Mouse (Mus musculus) frontal cortex, postnatal 14 days (tissue): ENCODE data around the gene Pnrc2.

Experiments used
- DNase-seq, 2 experiments: peaks; one replicate each; pipeline ENCODE4 v3.0.0; 2022; ENCODE audit warnings: low spot score in 2 of 2

Pnrc2 gene

DNA sequence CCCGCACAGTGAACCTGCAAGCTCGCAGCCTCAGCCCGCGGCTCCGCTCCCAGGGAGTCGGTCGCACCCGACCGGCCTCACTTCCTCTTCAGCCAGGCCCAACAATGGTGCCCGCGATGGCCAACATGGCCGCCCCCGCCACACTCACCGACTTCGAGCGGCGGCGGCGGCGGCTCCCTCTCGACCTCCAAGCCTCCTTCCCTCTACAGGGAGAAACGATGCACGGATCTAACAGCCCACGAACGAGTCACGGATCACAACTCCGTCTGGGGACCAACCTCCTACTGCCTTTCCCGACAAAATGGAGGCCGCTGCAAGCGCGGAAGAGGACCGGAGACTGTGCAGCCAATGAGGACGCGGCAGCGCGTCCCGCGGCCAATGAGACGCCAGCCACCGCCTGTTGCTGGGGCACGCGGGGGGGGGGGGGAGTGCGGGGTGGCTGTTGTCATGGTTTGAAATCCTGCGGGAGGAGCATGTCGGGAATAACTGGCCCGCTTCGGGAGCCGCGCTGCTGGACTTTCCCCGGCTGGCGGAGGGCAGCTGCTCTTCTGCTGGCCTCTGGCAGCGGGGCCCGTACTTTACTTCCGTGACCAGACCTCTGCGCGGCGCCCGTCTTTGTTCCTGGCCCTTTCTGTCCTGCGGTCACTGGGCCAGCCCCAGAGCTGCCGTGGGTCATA is at the start of gene Pnrc2:
TSS of gene Pnrc2 (minus strand) at position 325 of the 677 bp plus-strand sequence.
- peak; percentile 87 to 89 for DNase-seq

DNA sequence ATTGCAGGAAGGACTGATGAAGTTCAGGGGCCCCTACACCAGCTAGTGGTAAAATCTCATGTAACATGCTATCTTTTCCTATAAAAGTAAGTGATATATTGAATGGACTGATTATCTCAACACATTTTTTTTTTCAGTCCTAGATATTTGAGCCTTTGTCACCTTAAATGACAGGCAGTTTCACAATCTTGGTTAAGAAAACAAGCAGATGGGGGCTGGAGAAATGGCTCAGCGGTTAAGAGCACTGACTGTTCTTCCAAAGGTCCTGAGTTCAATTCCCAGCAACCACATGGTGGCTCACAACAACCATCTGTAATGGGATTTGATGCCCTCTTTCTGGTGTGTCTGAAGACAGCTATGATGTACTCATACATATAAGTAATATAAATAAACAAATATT is 48.5 kb upstream of the Pnrc2 start:
- no peak for DNase-seq

DNA sequence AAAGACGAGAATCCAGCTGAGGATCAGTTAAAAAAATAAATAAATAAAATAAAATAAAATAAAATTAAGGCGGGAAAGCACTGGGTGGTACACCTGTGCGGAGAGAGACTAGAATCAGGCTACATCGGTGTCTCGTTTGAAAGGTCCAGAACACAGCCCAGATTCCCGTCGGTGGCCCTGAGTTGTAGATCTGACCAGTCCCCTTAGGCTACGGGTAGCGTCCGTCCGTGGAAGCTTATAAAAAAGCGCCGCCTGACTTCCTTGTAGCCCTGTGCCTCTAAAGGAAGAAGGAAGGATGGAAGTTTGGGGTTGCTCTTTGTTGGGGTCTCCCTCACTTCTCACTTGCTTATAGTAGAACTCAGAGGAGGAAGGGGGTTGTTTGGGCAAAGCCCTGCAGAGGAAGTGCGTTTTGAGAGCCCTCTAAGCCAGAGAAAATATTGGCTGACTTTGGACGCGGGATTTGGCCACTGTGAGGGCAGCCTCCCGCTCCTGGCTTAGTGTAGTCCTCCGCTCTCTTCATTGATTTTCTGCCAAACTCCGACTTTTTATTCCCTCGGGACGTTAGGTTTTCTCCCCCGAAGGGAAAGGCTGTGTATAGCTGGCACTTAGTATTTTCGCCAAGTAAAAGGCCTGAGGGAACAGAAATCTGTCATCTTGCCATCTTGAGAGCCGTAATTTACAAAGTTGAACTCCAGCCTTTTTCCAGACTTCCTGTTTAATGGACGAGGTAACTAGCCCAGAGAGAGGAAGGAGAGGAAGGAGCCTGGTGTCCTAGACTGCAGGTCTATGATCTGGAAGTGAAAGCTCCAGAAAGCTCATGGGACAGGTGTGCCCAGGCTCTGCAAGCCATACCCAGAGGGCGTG is 47.8 kb upstream of the Pnrc2 start:
- DNase-seq = no peak

DNA sequence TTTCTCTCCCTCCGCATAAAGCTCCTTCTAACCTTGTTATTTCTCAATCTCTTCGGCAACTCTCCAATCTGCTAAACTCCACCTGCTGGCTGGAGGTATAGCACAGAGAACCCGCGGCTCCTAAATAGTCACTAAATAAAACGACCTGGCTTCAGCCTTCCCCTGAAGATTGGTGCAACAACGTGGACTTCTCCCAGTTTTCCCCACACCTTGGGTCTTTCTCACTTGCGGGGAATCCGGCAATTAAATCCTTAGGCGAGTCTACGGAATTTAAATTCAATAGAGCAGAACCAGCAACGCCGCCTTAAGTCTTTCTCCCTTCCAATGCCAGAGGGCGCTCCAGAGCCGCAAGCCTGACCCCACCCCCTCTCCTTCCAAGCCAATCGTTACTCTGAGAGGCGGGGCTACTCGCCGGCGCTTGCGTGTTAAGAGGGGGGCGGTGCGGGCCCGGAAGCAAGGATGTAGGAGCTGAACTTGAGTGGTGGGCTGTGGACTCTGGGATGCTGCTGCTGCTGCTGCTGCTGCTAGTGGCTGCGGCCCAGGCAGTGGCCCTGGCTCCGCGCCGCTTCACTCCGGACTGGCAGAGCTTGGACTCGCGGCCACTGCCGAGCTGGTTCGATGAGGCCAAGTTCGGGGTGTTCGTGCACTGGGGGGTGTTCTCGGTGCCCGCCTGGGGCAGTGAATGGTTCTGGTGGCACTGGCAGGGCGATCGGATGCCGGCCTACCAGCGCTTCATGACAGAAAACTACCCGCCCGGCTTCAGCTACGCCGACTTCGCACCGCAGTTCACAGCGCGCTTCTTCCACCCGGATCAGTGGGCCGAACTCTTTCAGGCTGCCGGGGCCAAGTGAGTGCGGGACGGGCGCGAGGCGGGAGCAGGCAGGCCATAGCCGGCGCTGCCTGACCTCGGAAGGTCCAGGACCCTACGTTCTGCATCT is 46.9 kb upstream of the Pnrc2 start, which contains the start of gene Fuca1:
TSS of gene Fuca1 (plus strand) at position 432 of the 938 bp plus-strand sequence.
- DNase-seq = peak; percentile 89 to 95

DNA sequence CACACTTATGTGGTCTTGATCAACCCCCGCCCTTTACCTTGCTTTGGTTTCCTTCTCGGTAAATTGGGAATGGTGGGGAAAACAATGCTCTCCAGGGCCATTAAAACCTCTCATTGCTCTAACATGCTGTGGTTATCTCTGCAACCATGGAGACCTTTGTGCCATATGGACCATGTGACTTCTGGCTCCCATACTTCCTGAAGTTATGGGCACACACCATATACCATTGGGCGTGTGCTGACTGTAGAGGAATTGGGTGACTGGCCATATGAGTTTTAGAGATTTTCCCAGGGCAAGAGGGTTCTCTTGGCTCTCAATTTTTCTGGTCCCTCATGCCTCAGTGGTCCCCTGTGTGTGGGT is 45.6 kb upstream of the Pnrc2 start:
- no peak for DNase-seq

DNA sequence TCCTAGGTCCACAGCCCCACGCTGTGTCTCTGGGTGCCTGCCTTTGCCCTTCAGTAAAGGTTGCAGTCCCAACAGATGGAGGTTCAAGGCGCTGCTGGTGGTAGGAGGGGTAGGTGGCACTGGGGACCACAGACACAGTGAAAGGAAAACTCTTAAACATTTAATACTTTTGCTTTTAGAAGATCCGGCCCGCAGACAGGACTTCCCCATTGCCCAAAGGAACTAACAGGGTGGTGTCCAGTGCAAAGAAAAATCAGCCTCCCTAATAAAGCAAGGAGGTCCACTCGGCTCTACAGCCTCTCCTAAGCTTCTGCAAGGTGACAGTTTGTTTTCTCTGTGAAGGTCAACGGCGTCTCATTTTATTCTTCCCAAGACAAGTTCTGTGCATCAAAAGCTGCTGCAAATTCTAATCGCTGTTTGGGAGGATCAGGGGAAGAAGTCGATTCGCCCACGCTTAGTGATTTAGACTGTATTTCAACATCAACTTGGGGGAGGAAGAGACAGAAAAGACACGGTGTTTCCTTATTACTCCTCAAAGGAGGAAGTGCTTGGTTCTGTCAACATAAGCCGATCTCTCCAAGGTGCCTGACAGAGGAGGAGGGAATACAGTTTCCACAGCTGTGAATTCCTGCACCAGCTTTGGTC is 45.1 kb upstream of the Pnrc2 start:
- DNase-seq = no peak

DNA sequence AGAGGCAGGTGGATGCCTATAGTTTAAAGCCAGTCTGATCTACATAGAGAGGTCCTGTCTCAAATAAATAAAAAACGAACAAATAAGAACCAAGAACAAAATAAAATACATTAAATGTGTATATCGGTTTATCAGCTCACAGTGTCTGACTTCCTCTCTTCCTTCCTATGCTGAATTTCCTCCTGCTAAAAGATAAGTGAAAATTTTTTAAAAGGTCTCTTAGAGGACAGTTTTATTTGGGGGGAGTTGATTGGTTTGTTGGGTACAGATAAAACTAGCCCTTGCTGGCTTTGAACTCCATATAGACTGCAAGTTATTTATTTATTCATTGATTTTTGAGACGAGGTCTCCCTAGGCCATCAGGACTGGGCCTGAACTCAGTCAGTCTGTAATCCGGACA is 39.8 kb upstream of the Pnrc2 start:
- no peak for DNase-seq

DNA sequence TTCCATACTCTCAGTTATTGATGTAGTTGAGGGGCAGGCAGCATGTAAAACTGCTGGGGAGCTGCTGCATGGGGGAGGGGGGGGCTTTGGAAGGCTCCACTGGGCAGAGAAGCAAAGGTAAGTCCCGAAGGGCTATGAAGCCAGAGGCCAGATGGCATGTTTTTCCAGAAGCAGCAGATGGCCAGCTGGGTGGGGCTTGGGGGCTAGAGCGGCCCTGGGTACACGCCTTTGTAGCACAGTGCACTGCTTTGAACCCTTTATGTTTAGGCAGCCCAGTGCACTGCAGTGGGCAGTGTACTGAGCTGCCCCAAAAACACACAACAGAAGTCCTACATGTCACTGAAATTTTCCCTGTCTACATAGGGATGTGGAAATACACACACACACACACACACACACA is 39.2 kb upstream of the Pnrc2 start:
- DNase-seq = no peak

DNA sequence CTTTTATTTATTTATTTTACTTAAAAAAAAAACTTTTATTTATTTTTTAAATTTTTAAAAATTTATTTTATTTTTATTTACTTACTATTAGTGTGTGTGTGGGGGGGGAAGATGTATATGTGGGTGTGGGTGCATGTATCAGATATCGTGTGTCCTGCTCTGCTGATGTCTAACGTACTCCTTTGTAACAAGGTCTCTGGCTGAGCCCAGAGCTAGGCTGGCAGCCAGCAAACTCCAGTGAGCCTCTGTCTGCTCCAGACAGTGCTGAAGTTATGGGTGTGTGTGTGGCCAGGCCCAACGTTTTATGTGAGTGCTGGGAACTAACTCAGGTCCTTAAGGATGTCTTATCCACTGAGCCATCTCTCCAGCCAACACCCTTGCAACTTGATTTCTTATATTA is 38.5 kb upstream of the Pnrc2 start:
- no peak for DNase-seq

DNA sequence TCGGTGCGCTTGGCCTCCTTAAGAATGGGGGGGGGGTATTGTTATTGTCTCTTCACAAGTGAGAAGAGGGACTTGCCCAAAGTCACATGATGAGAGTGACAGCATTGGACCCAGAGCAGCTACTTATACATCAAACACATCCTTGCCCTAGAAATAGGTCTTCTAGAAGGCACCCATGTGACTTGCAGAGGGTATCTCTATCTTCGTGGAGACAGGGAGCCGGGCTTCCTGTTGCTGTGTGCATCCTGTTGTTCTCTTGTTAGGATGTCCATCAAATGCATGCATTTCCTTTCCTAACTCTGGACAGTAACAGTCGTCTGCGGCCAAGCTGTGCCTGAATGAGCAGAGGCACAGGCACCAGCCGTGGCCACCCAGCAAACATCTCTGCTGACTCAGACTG is 37.9 kb upstream of the Pnrc2 start:
- DNase-seq = no peak

DNA sequence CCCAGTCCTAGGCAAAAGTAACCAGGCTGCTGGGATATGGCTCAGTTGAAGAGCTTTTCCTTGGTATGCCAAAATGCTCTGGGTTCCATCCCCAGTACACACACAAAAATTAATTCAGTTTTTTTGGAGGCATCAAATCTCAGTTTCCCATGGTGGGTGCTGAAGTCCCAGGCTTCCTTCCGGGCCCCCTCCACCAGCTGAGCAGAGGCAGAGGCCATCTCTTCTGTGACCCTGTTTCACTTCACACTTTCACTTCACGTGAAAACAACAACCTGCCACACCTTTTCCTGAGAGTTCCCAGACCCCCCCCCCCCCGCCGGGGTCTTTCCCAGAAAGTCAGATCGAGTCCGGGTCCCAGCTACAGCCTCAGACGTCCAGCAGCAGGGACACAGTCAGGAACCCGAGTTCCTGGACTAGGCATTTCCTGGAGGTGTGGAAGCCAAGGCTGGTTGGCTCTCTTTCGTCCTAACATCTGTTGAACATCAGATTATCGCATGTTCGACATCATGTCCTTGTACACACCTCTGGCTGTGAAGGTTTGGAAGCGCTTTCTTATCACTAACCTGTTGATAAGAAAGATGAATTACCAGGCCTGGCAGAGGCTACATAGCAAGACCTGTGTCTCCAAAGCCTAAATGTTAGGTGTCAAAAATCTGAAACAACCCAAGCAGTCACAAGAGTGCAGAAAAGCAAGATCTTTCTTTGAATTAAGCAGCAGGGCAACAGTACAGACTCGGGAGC is 35.8 kb upstream of the Pnrc2 start:
- no peak for DNase-seq

DNA sequence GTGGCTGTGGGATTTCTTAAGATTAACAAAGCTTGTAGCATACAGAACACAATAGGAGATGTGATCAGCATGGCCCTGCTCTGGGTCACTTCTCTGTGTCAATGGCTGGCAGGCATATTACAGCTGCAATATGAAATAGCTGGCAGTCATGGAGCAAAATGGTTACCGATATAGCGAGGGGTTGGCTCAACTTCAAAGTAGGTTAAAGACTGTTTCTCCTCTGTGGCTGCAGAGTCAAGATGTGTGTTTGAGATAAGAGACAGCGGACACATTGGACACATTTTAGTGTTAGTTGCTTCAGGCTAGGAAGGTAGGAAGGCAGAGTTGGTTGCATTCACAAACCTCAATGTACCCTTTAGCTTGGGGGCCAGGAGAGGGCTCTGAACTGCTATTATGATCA is 33.0 kb upstream of the Pnrc2 start:
- DNase-seq = no peak

DNA sequence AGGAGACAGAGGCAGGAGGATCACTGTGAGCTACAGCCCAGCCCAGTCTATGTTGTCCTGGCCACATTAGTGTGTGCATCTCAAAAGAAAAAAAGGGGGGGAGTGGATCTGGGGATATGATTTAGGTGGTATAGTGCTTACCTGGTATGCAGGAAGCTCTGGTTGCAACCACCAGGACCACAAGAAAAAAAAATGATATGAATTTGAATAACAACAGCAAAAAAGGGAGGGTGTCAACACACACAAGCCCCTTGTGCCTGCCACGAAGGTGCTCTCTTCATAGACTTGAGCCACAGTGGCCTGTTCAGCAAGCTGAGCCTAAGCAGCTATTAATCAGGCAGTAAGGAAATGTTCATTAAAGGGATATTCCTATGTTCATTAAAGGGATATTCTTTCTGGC is 31.2 kb upstream of the Pnrc2 start:
- no peak for DNase-seq

DNA sequence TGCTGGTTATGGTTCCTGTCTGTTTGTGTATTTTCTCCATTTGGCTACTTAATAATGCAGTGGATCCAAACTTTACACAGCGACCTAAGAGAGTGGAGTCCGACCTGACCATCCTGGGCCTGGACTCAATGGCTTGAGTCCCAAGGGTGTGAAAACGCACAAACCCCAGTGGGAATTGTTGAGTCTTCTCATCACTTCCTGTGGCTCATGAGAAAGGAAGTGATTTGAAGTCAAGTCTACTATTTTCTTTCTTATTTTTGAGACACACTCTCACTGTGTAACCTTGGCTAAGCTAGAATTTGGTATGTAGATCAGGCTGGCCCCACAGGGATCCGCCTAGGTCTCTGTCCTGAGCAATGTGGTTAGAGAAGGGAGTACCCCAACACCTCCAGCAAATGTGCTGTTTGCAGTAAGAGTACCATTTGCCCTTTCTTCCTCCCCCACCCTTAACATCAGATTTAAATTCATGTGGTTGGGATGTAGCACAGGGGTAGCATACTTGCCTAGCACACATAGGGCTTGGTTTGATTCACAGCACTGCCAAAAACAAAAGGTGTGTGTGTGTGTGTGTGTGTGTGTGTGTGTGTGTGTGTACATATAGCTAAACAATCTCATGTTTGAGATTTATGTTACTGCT is 29.1 kb upstream of the Pnrc2 start:
- no peak for DNase-seq

DNA sequence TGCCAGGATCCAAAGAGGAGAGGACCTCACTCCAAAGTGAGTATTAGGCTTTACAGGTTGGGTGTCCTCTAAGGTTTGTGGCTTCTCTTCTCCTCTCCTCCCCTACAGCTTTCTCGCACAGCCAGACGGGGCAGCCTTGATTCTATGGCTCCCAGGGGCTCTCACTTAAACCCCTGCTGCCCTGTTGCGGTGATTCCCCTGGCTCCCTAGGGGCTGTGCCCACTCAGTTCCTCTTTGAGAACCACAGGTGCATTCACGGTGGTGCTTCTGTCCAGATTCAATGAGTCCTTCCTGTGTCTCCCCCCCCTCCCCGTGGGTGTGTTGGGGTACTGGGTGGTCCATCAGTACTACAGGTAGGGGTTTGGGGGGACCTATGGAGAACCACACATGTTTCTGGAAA is 26.4 kb upstream of the Pnrc2 start:
- DNase-seq = no peak

DNA sequence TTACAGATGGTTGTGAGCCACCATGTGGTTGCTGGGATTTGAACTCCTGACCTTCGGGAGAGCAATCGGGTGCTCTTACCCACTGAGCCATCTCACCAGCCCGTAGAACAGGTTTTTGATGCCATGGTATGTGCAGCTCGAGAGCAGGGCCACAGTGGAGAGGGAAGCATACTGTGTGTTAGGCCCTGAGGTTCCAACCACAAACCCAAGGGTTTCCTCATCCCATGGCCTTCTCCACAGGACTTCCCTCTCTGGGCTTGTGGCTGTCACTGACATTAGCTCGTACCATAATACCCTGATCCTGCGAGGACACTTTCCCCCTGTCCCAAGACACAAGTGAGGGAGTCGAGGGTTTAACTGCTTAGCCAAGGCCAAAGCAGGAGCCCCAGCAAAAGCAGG is 25.4 kb upstream of the Pnrc2 start:
- DNase-seq = no peak

DNA sequence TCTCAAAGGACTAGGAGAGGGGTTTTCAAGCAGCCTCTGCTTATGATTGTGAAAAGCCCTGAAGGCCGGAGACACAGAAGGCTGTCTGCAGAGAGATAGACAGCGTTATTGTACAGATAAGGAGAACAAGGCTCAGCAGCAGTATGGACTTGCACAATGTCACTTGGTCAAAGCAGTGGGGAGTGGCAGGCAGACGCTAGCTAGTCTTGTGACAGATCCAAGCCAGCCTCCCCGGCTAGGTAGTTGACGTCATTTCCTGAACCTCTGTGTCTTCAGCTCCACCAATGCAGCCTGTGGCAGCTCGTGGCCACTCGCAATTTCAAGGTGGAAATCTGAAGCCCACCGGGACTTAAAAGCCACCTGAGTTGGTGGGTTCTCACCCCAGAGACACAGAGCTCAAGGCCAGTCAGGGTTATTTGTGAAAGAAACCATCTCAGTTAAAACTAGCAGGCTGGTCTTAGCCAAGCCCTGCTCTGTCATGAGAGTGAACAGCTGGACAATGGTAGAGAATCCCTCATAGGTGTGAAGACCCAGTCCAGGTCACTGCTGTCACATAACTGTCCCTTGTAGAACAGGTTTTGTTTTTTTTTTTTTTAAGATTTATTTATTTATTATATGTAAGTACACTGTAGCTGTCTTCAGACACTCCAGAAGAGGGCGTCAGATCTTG is 24.9 kb upstream of the Pnrc2 start:
- DNase-seq = no peak

DNA sequence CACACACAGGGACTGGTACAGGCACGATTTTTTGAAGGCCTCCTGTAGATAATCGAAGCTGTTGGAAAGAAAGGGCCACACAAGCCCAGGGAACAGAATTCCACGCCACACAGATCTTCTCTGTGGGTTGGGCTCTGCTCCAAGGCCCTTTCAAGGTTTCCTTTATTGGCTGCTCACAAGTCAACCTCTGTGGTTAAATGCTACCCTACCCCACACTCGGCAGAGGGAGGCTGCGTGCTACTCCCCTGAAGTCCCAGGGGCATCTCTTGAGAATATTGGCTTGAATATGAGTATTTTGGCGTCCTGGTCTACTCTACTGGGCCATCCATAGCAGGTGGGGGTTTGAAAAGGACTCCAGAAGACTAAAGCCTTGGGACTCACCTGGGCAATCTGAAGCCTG is 22.5 kb upstream of the Pnrc2 start:
- DNase-seq = no peak

DNA sequence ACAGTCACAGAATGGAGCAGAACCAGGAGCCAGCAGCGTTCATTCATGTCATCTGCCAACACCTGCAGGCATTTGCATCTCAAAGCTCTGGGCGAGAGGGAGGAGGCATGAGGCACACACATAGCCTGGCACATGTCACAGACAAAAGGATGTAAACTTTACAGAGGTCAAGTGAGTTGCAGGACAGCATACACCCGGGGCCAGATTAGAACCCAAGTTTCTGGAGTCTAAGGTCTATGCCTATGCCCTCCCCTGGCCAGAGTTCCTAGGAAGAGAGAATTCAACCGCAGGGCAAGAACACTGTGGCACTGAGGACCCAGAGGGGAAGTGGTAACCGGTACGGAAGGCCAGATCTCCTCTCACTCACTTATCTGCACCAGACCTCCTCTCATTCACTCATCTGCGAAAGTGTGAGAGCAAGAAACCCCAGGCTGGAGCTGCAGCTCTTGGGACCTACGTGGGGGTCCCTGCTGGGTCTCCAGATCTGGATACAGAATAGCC is 21.5 kb upstream of the Pnrc2 start, which contains the start of gene Cnr2:
TSS of gene Cnr2 (plus strand) at position 324 of the 501 bp plus-strand sequence.
- DNase-seq = no peak

DNA sequence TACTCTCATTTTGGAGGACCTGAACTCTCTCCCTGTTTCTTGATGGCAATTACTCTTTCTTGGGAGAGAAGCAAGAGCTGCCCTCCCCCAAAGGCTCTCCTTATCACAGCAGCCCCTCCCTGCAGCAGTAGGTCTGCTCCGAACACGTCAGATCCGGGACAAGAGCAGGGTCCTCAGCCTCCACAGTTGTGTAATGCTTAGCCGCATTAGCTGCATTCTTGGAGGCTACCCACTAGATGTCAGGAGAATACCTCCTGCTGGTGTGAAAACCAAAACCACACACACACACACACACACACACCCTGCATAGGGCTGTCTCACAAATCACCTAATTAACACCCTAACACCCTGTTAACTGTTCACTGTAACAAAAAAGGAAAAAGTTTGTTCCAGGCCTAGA is 19.2 kb upstream of the Pnrc2 start:
- no peak for DNase-seq
